Mouse (Mus musculus) macrophage (primary cell): ENCODE measurements around the gene Igsf21. TPM values are rescaled to one million over a fixed set of nuclear protein-coding genes. Genes with fewer than 3 reads are reported as not detected.

Experiments
- H3K27ac ChIP-seq: fragments of 350-480 bp; formaldehyde crosslinking; 2 replicates; pipeline ENCODE4 v1.9.0; 2021
- H3K36me3 ChIP-seq: fragments of 350-480 bp; formaldehyde crosslinking; 2 replicates; pipeline ENCODE4 v1.9.0; 2021; ENCODE audit errors: inconsistent target
- H3K4me3 ChIP-seq: fragments of 350-480 bp; formaldehyde crosslinking; 2 replicates; pipeline ENCODE4 v1.9.0; 2021; ENCODE audit errors: inconsistent target
- H3K79me2 ChIP-seq: fragments of 350-480 bp; formaldehyde crosslinking; 2 replicates; pipeline ENCODE4 v1.9.0; 2021; ENCODE audit errors: inconsistent target
- WGBS: methylation state at CpG from one replicate; pipeline ENCODE4 v1.1.7; 2026; ENCODE audit warnings: inconsistent platforms; ENCODE audit not compliant: missing documents; 5-methylcytosine and 5-hydroxymethylcytosine counted together
- polyA plus RNA-seq: library from polyadenylated mRNA; stranded (reverse); fragments of 250-400 nt; gene quantifications from 3 replicates; pipeline ENCODE4 v1.2.4, GENCODE M21; 2018; ENCODE audit warnings: inconsistent platforms

The Igsf21 gene
- polyA plus RNA-seq, 1 experiment from 2014 or later: not detected

DNA sequence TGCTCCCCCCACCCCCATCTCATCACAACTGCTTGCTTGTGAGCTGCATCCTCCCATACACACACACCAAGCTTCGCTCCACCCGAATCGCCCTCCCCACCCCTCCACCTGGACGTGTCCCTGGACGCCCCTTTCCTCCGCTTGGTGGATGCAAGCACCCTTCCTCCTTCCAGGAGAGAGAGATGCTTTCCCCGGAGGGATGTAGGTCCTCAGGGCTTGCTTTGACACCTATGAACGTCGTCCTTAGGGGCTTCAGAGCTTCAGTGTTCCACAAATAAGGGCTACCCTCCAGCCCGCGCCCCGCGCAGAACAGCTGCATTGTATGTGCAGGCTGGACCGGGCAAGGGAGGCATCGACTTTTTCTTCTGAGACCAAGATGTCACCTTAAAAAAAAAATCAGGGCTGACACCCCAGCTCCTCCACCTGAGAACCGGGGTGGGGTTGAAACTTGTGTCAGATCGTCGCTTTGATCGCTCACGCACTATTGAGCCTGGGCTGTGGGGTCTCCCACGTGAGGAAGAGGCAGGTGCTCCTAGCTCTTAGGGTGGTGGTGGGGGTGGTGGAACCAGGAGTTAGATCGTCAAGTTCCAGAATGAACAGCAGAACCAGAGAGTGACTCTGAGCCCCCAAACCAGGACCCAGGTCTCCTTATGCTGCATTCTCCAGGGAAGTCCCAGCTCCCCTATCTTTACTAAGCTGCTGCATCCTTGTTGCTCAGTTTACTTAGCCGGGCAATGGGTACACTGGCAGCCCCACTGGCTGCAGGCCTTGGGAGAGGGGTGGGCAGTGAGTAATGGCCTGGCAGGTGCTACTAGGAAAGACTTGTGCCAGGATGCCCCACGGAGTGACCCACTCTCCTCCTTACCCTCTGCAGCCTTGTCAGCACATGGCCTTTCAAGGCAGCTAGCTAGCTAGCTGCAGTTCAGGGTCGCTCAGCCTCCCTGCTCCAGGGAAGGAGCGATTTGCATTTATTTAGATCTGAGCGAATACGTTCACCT lies 721 bp upstream of the Igsf21 start:
- no peak overlapping the region for H3K27ac ChIP-seq
- WGBS: 18% methylated on average over 28 of the region's 28 CpGs
- no peaks in the 10 kb centered on the region for H3K79me2 ChIP-seq
- no peaks in the 10 kb centered on the region for H3K36me3 ChIP-seq
- H3K4me3 ChIP-seq: no peak overlapping the region

DNA sequence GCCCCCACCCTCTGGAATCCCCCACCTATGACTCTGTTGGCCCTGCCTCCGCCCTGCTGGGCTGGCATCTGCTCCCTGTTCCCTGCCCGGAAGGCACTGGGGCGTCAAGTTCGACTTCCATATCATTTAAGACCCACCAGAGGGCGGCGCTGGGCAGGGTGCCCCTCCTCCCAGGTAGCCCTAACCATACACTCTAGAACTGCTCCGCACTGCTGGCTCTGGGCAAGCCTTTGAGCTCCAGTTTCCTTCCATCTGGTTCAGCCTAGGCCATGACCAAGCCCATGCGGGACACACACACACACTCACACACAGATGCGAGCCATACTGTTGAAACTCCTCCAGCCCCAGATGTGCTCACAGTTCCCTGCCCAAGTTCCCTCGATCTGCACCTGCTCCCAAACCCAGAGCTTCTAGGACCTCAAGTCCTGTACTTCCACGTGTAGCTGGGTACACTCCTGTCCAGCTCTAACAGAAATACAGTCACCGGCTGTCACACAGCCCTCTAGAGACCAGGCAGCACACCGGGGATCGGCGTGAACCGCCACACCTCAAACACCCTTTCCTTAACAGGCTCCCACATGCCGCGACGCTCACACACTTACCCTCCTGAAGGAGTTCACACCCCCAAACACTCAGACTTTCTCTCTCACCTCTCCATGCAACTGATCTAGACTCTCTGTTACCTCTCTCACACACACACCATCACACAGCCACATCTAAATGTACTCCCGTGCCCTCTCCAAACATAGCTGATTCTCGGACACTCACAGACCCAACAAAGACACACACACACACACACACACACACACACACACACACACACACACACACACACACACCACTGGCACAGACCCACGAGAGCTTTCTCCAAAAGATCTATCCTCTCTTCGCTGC lies 1.1 kb downstream of the Igsf21 start:
- 11% methylated on average over 23 of the region's 23 CpGs for WGBS
- H3K27ac ChIP-seq: no peak overlapping the region
- no peak overlapping the region for H3K4me3 ChIP-seq
- no peaks in the 10 kb centered on the region for H3K79me2 ChIP-seq
- H3K36me3 ChIP-seq: no peaks in the 10 kb centered on the region

DNA sequence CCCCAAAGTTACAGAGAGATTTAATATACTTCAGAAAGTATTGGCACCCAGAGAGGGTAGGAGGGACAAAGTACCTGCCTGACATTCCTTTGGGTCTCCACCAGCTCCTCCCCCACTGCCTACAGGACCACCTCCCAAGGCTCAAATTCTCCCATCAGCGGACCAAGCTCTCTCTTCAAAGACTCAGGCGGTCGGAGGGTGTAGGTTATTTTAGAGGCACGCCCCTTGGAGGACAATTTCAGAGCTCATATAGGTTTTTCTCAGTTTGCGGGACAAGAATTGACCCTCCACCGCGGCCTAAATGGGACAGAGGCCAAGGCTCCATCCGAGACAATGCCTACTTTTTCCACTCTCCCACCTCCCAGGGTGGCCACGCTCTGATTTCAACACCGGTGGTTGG lies 1.7 kb downstream of the Igsf21 start:
- 7% methylated on average over 10 of the region's 10 CpGs for WGBS
- Histone ChIP-seq H3K4me3 (no peak overlapping the region), H3K27ac (no peak overlapping the region), H3K79me2 (no peaks in the 10 kb centered on the region), H3K36me3 (no peaks in the 10 kb centered on the region)

DNA sequence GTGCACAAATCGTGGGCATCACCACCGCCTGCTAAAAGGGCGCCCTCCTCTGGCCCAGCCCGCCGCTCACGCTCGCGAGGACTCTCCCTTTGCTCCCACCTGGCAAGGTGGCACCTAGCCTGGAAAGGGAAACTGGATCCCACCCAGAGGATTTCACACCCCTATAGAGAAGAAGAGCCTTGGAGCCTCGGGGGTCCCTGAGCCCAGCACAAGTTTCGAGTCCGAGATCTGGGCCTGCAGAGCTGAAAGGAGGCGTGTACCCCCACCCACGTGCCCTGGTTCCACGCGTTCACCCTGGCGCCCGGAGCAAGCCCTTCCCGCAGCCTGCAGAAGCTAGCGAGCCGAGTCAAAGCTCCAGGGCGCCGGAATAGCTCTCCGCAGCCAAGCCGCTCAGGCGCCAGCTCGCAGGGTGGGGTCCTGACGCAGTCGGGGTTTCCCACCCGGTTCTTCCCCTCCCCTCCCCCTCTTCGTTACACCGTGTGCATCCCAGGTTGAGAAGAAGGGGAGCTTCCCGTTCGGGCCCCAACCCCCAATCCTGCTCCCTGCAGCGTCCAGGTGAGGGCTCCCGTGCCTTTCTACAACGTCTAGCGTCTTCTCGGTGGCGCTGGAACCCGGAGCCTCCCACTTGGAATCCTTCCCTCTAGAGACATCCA lies 2.3 kb downstream of the Igsf21 start:
- no peaks in the 10 kb centered on the region for H3K36me3 ChIP-seq
- H3K79me2 ChIP-seq: no peaks in the 10 kb centered on the region
- WGBS: 12% methylated on average over 40 of the region's 40 CpGs
- H3K4me3 ChIP-seq: no peak overlapping the region
- no peak overlapping the region for H3K27ac ChIP-seq

DNA sequence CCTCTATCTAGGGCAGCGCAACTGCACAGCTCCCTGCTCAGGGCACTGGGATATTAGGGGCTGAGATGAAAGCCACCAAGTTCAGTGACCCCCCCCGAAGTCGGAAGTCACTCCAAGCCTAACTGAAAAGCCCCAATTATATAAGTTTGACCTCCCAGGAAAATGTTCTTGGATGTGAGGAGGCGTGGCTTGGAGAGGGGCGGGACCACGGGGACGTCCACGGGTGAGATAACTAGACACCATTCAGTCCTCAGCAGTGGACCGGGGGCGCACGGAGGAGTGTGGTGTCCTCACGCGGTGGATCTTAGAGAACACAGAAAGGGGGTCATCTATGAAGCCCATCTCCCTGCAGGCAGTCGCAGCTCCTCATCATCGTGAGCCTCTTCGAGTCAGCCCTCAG lies 3.4 kb downstream of the Igsf21 start:
- H3K27ac ChIP-seq: no peak overlapping the region
- no peaks in the 10 kb centered on the region for H3K79me2 ChIP-seq
- H3K4me3 ChIP-seq: no peak overlapping the region
- 19% methylated on average over 16 of the region's 16 CpGs for WGBS
- no peaks in the 10 kb centered on the region for H3K36me3 ChIP-seq

DNA sequence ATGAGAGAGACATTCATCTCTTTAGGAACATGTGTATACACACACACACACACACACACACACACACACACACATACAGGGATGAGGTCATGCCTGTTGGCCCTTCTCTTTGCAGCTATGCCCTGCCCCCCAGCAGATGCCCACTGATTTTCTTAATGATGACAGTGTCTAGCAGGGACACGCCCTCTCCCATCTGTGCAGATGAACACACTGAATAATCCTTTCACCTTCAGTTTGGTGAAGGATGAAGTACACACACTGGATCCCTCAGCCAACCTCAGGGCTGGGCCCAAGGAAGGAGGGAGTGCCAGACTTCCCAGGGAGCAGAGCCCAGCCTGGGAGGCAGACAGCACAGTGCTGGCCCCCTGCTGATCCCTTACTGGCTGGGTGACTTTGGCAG lies 4.3 kb downstream of the Igsf21 start:
- H3K36me3 ChIP-seq: no peaks in the 10 kb centered on the region
- no peak overlapping the region for H3K27ac ChIP-seq
- WGBS: 70% methylated on average over 1 of the region's 1 CpGs
- no peaks in the 10 kb centered on the region for H3K79me2 ChIP-seq
- no peak overlapping the region for H3K4me3 ChIP-seq

DNA sequence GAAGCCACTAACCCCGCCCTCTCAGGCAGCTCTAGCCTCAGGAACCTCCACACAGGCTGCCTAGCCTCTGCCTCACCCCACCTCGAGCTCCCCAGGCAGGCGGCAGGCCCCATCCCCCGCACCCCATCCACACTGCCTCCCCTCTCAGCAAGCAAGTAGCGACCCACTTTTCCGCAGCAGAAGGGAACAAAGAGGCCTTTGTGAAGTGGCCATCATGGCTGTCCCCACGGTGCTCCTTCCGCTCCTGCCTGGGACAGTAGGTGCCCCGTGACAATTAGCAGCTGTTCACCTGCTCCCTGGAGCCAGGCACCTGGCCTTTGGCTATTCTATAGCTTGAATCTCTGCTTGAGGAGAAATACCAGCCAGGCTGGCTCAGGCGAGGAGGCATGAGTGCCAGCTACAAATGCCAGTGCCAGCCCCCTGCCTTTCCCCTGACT lies 9.3 kb downstream of the Igsf21 start:
- WGBS: 39% methylated on average over 10 of the region's 10 CpGs
- Histone ChIP-seq H3K4me3 (no peak overlapping the region), H3K36me3 (no peaks in the 10 kb centered on the region), H3K27ac (no peak overlapping the region), H3K79me2 (no peaks in the 10 kb centered on the region)

DNA sequence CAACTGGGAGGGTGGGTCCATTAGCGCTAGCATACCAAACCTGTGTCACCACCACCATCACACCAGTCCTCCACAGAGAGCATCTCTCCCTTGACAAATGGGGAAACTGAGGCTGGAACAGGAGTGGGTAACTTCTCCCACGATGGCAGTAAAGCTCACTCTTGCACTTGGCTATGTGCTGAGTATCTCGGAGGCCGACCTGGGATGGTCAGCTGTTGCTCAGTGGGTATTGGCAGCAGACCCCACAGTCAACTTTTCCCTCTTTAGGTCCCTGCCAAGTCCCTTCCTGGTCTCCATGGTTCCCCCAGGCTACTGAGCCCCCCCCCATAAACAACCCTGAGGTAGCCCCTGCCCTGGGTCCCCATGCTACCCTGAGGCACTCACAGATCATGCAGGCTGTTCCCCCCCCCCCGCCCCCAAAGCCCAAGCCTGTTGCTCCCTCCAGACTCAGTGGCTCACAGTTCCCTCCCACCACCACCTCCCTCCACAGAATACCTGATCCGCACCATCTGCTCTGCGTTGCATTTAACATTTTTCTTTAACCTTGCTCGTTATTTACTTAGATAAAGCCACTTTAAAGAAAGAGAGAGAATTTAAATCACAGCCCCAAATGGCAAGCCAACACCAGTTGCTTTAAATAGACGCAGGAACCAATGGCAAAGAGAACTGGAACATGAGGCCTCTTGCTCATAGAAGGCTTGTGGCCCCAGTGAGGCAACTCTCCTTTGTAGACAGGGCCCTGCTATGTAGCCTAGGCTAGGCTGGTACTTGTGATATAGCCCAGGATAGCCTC lies 11.0 kb downstream of the Igsf21 start:
- no peaks in the 10 kb centered on the region for H3K36me3 ChIP-seq
- H3K27ac ChIP-seq: no peak overlapping the region
- 76% methylated on average over 9 of the region's 9 CpGs for WGBS

DNA sequence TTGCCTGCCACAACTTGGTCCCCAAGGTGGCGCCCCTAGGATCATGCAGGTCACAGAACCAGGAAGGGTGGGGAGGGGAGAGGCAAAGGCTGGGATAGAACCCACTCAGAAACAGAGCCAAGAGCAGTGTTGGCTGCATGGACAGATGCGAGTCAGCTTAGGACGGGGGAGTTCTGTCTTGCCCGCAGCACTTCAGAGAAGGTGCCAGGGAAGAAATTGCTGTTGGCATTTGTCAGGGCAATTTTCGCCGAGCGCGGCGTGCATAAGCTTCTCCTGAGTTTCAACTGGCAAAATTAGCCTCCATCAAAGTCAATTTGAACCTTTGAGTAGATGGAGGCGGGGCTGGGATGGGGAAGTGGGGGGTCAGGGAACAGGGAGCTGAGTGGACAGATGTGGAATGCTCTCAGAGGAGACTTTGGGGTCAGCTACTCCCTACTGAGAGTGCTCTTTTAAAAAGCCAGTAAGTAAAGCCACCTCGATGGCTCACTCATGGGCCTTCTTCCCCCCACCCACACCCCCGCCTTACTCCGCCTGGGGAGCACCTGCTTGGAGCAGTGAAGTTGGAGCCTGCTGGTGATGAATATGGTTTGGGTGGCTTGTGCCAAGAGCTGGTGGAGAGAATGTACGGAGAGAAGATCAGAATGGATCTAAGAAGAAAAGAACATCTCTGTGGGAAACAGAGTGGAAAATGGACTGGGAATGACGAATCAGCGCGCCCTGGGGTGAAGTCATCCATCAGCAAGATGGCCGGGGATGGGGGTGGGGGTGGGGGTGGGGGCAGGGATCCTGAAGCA lies 12.0 kb downstream of the Igsf21 start:
- H3K36me3 ChIP-seq: no peaks in the 10 kb centered on the region
- WGBS: 85% methylated on average over 18 of the region's 18 CpGs
- H3K4me3 ChIP-seq: no peak overlapping the region
- H3K27ac ChIP-seq: no peak overlapping the region
- no peaks in the 10 kb centered on the region for H3K79me2 ChIP-seq

More for the DNA sequence above, 11.0 kb downstream of the Igsf21 start:
- Histone ChIP-seq H3K4me3 (no peak overlapping the region), H3K79me2 (no peaks in the 10 kb centered on the region)

DNA sequence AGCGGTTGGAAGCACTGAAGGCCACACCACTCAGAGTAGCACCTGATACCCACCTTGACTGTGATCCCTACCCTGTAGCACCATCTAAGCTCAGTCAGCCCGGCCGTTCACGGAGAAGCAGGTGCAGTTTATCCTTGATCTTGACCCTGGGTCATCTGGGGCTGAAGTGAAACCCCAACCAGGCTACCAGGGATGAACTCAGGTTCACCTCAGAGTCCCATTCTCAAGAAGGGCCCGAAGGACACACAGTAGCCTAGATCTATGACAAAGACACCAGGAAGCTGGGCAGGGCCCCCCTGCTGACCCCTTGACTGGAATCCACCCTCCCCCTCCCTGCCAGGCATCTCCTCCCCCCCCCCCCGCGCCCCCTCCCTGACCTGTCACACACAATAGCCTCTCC lies 18.7 kb downstream of the Igsf21 start:
- no peak overlapping the region for H3K4me3 ChIP-seq
- H3K36me3 ChIP-seq: no peaks in the 10 kb centered on the region
- no peak overlapping the region for H3K27ac ChIP-seq
- no peaks in the 10 kb centered on the region for H3K79me2 ChIP-seq
- WGBS: 79% methylated on average over 5 of the region's 7 CpGs

DNA sequence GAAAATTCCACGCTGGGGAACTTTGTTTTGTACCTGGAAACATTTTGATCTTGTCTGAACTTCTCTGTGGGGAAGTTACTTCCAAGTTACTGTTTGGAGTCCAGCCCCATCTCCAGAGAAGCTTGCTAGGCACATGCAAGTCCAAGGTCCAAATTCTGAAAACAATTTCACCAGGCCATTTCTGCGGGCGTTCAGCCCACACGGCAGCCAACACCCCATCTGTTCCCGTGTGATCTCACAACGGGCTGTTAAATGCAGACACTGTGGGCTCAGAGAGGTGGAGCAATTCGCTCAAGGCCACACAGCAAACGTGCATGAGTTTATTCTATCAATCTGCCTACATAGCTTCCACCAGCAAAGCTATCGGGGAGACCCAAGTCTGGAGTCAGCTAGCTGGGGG lies 21.4 kb downstream of the Igsf21 start:
- H3K36me3 ChIP-seq: no peaks in the 10 kb centered on the region
- H3K79me2 ChIP-seq: no peaks in the 10 kb centered on the region
- no peak overlapping the region for H3K27ac ChIP-seq
- no peak overlapping the region for H3K4me3 ChIP-seq
- 82% methylated on average over 9 of the region's 9 CpGs for WGBS

DNA sequence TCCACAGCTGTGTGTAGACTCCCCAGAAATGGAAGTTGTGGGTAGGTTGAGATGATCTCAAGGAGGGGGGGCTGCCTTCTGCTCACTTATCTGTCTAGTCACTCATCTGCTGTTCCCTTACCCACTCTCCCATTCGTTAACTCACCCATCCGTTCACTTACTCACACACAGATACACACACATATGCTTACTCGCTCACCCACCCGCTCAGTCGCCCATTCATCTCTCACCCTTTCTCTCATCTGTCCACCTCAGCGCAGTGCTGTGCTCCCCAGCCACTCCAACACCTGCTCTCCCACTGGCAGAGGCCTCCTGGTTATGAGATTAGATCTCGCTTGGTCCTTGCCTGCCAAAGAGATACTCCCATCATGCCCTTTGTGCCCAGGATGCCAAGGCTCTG lies 22.1 kb downstream of the Igsf21 start:
- H3K4me3 ChIP-seq: no peak overlapping the region
- H3K79me2 ChIP-seq: no peaks in the 10 kb centered on the region
- H3K36me3 ChIP-seq: no peaks in the 10 kb centered on the region
- 81% methylated on average over 7 of the region's 7 CpGs for WGBS
- no peak overlapping the region for H3K27ac ChIP-seq

DNA sequence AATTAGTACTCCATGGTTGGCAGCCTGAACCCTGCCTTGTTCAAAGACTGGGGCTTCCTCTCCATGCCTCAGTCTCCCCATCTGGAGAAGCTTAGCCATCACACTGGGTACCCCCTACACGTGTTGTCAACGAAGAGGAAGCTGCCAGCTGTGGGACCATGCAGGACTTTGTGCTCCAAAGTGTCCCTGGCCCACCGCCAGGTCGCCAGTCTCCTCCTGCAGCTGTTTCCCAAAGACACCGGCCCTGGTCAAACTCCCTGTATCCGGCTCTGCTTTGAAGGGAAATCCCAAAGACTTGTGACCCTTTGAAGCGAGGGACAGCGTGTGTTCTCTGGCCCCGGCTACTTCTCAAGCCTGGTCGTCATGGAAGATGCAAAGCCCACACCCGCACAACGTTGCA lies 23.5 kb downstream of the Igsf21 start:
- H3K27ac ChIP-seq: no peak overlapping the region
- WGBS: 35% methylated on average over 12 of the region's 12 CpGs
- no peaks in the 10 kb centered on the region for H3K36me3 ChIP-seq
- no peaks in the 10 kb centered on the region for H3K79me2 ChIP-seq
- H3K4me3 ChIP-seq: no peak overlapping the region
